Mouse (Mus musculus): ENCODE results near the gene Slc45a3.

Slc45a3 gene

GRCm38 (mm10) chr1:131965818-131966217 lies 3.1 kb downstream of the Slc45a3 start:
- no peak for DNase-seq

- no peak for DNase-seq
Measured at GRCm38 (mm10) chr1:131967336-131967735, 4.6 kb downstream of the Slc45a3 start.

DNA sequence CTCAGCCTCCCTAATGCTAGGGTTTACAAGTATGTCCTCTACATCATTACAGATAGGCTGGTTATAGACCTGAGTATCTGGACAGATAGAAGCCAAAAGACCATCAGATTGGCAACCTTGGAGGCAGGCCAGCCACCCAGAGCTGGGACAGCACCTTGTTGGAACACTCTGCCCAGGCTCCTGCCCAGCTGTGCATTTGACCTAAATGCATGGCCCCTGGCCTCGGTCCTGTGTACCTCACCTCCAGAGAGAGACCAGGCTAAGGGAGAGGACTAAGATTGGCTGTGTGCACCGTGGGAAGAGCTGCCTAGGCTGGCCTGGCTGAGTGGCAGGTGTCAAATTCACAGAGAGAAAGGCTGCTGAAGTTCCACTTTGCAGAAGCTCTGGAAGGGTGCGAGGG lies 5.8 kb downstream of the Slc45a3 start:
- DNase-seq: no peak

GRCm38 (mm10) chr1:131968983-131969382 lies 6.2 kb downstream of the Slc45a3 start:
- DNase-seq: no peak

DNA sequence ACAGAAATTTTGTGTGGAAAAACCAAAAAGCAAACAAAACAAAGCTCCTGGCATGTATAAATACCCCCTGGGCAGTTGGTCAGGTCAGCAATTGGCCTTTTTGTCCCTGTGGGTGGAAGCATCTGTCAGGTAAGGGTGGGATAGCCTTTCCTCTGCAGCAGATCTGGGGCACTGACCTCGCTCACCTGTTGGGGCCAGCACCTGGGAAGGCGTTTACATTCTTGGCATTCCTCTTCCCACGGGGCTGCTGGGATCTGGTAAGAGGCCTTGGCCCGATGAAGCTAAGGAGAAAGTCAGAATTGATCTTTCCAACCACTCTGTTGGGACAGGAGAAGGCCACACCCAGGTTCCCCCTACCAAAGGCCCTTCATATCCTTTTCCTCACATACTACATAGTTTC lies 7.1 kb downstream of the Slc45a3 start:
- DNase-seq: no peak

DNA sequence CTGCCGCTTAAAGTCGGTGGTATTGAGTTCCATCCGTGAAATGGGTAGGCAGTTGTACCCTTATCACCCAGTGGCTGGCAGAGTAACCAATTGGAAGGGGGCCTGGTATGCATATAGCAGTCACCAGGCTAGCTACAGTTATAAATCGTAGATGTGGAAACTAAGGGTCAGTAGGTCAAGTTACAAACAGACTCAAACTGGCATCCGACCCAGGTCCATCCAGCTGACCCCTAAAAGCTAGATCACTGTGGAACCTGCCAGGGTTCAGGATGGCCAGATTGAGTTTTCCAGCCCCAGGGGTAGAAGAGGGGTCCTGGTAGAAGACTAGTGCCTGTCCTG lies 7.5 kb downstream of the Slc45a3 start:
- no peak for DNase-seq

GRCm38 (mm10) chr1:131970661-131971520 lies 8.1 kb downstream of the Slc45a3 start:
- DNase-seq: peak in 1 of 2 experiments; percentile 32

DNA sequence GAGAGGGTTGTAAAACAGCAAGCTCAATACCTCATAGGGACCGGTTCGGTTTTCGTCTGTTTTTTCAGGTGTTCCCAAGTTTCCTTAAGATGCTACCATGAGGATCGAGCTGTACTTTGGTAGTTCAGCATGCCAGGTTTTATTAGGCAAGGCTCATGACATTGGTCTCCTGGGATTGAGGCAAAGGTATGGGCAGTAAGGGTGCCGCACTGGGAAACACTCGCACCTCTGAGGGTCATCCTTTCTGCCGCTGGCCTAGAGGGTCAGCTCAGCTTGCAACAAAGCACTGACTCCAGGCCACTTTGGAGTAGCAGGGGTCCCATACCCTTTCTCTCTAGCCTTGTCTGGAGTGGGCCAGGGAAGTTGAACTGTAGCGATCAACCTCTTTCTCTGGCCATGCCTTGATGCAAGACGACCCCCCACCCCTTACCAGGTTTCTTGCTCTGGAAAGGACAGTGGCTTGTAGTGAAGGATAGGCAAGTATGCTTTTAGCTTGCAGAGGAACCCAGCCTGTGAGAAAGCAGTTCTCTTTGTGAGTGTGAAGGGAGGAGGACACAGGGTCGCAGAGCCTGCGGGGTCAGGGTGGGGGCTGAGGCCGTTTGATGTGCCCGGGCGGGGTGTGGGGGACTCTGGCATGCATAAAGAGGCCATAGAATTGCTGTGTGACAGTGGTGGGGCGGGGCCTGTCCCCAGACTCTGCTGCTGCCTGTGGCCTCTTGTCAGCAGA lies 9.2 kb downstream of the Slc45a3 start:
- DNase-seq: no peak

- no peak for DNase-seq
Measured at GRCm38 (mm10) chr1:131972498-131973334, 9.9 kb downstream of the Slc45a3 start.

- no peak for DNase-seq
Measured at GRCm38 (mm10) chr1:131973991-131974390, 11.2 kb downstream of the Slc45a3 start.

- no peak for DNase-seq
Measured at GRCm38 (mm10) chr1:131976886-131977285, 14.1 kb downstream of the Slc45a3 start.

- no peak for DNase-seq
Measured at GRCm38 (mm10) chr1:131980471-131980870, 17.7 kb downstream of the Slc45a3 start.

DNA sequence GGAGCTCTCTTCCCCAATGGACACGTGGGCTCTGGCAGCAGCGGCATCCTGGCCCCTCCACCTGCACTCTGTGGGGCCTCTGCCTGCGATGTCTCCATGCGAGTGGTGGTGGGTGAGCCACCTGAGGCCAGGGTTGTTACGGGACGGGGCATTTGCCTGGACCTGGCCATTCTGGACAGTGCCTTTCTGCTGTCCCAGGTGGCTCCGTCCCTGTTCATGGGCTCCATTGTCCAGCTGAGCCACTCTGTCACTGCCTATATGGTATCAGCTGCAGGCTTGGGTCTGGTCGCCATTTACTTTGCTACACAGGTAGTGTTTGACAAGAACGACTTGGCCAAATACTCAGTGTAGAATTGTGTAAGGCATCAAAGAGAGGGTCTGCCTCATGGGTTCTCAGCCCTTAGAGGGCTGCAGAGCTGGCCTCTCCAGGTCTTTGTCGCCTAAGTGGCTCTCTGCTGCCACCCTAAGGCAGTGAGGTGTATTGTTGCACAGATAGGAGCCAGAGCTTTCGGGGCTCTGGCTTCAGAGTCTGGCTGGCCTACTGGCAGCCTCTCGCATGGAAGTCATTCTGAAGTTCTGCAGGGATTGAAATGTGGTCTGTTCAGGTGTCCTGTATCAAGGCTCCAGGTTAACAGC lies 18.7 kb downstream of the Slc45a3 start:
- DNase-seq: peak; percentile 72 to 75

- DNase-seq: peak; percentile 82 to 84
Measured at GRCm38 (mm10) chr1:131982907-131983306, 20.1 kb downstream of the Slc45a3 start.

DNA sequence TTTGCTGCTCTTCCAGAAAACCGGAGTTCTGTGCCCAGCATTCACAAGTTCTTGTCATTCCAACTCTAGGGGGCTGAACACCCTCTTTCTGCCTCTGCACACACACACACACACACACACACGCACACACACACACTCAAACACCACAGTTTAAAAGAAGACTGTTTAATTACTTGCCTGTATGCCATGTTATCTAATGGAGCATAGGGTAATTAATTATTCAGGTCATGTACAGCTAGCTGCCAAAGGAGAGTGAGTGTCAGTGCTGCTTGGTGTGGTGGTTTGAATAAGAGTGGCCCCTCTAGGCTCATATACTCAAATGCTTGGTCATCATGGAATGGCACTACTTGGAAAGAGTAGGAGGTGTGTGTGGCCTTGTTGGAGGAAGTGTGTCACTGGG lies 21.0 kb downstream of the Slc45a3 start:
- no peak for DNase-seq

- no peak for DNase-seq
Measured at GRCm38 (mm10) chr1:131987432-131987831, 24.7 kb downstream of the Slc45a3 start.

- DNase-seq: no peak
Measured at GRCm38 (mm10) chr1:131989476-131989875, 26.7 kb downstream of the Slc45a3 start.

GRCm38 (mm10) chr1:131990083-131990760 lies 27.5 kb downstream of the Slc45a3 start:
- DNase-seq: no peak

GRCm38 (mm10) chr1:131992561-131993001 lies 29.8 kb downstream of the Slc45a3 start:
- DNase-seq: no peak

DNA sequence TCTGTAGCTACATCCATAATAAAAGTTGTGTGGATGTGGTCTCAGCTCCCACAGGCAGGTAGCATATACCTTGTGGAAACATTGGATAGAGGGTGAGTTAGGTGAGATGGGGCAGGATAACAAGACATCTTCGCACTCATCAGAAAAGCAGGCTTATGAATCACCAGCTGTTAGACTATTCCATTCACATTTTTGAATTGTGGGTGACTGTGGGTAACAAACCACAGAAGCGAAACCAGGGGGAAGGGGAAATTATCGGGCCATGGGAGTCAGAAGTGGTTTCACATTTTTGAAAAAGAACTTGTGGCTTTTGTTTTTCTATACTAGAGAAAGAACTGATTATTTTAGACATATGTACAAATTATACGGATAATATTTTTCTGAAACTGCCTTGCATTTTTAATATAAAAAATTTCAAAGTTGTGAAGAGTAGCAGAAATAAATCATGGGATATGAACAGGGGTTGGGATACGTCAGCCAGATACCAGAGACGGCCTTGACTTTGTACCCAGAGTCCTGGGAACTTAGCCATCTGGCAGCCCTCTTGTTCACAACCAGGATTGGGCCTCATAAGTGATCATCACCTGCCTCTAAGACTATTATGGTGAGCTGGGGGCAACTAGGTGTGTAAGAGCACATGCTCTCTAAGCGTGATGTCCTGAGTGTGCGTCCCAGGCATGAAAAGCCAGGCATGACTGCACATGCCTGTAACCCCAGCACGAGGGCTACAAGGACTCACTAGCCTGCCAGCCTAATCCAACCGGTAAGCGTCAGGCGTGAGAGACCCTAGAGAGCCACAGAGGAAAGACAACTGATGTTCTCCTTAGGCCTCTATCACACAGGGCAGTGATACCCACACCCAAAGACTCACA lies 30.6 kb downstream of the Slc45a3 start:
- no peak for DNase-seq

GRCm38 (mm10) chr1:131995062-131995461 lies 32.3 kb downstream of the Slc45a3 start:
- peak; percentile 70 to 76 for DNase-seq
